Mouse (Mus musculus) hindlimb bud, embryonic 11.5 days (tissue): Measurements from ENCODE around the gene Pgc.

ENCODE experiments used
- DNase-seq: peaks from one replicate; pipeline ENCODE4 v3.0.0-alpha.2; 2012; ENCODE audit warnings: low read depth, low spot score; ENCODE audit errors: extremely low spot score

Pgc gene

GRCm38 (mm10) chr17:47726566-47726965 is at the start of gene Pgc:
TSS of gene Pgc (plus strand) at chr17:47726842.
- no peak for DNase-seq

DNA sequence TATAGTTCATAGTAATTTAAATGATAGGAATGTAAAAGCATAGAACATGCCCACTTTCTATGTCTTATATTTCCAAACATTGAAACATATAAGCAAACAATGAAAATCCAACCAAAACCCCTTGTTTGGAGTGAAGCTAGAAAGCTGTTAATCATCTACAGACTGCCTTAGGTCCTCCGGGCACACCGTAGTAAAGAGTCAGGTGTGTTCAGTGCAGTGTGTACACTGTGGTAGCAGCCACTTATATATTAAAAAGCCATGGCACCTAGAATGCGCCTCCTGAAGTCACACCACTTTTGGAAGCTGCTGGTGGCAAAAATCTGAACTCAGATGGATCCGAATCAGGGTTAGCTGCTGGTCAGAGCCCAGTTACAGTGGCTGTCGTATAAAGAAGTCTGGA is 48.4 kb upstream of the Pgc start:
- DNase-seq: no peak

GRCm38 (mm10) chr17:47678702-47679101 is 47.9 kb upstream of the Pgc start:
- DNase-seq: no peak

- DNase-seq: no peak
Observed at GRCm38 (mm10) chr17:47682836-47683235, 43.8 kb upstream of the Pgc start.

GRCm38 (mm10) chr17:47687409-47688343 is 39.0 kb upstream of the Pgc start:
- DNase-seq: peak; percentile 63

GRCm38 (mm10) chr17:47688344-47688607 is 38.4 kb upstream of the Pgc start, which contains the start of gene Tomm6:
TSS of gene Tomm6 (minus strand) at chr17:47688386.
- no peak for DNase-seq

GRCm38 (mm10) chr17:47688608-47689575 is 37.8 kb upstream of the Pgc start, which contains the start of gene Frs3:
TSS of gene Frs3 (plus strand) at chr17:47689030.
- no peak for DNase-seq

- no peak for DNase-seq
Observed at GRCm38 (mm10) chr17:47689894-47690293, 36.7 kb upstream of the Pgc start.

DNA sequence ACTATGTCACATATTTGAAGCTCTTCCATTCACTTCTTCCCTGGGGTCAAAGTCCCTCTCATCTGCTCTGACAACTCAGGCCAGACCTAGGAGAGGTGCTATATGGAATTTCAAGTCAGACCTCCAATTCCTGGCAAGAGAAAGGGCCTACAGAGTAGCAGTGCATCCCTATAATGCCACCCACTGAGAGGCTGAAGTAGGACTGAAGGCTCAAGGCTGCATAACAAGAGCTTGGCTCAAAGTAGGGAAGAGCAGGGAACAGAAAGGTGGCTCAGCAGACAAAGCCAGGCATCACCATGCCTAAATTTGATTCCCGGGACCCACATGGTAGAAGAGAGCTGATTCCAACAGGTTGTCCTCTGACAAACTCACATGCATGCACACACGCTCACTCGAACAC is 35.0 kb upstream of the Pgc start:
- no peak for DNase-seq

DNA sequence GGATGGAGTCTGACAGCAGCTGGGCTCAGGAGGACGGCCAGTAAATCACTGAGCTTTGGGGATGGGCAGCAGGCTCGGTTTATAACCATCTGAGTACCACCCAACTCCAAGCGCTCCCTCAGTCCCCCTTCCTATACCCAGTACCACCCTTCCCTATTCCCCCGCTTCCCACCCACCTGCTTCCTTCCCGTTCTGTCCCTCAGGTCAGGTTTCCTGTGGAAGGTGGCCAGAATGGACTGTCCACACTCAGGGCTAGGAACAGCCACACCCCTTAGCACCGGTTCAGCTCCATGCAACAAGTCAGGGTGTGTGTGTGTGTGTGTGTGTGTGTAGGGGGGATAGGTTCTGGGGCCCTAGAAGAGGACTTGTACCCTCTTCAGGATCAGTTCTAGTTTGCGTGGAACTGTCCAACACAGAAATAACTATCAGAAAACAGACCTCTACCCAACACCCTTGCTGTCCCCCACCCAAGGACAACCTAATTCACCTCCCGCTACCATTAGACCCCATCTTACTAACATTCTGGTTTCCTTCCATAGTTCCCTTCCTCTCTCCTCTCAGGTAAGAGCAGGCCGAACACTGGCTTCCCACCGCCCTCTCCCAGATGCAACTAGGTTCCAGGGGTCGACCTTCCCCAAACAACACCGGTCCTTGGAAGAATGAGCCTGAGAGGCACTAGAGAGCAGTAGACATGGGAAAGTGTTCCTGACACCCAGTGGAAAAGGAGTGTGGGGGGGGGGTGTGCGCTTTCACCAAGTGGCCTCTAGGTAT is 32.8 kb upstream of the Pgc start:
- no peak for DNase-seq

DNA sequence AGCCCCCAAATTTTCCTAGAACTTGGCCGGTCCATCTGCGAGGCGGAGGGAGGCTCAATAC is 32.4 kb upstream of the Pgc start, which contains the start of gene Gm21981:
TSS of gene Gm21981 (minus strand) at position 14 of the 61 bp plus-strand sequence.
- no peak for DNase-seq

DNA sequence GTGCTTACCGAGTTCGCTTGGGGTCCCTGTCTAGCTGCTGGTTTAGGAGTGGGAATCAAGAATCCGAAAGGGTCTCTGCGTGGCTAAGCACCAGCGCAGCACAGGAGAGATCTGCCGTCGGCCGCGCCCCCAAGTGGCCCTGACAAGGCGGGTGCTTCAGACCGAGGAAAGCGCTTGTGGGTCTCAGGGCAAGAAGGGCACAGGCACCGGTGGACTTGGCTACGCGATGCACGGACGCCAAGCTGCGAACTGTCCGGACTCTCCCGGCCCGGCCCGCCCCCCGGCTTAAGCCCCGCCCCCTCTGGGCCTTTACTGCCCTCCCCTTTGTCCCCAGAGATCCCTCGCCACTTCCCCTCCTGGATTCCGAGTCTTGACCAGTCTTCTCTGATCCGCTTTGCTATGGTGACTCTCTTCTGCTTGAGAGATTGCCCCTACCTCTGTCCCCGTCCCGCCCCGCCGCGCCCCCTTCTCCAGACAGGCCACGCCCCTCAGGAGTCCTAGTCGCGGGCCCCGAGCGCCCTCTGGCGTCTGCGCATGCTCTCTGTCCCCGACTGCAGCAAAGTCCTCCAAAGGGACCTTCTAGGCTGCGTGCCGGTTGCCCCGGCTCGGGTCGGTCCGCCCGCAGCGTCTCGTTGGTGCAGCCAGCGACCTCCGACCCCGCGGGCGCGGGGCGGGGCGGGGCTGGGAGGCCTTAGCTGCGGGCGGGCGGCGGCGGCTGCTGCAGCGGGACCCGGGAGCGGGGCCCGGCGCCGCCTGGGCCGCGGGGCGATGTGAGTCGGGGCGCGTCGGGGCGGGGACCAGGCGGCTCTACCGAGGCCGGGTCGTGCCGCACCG is 31.9 kb upstream of the Pgc start, which contains the start of gene Prickle4:
TSS of gene Prickle4 (minus strand) at position 234 of the 834 bp plus-strand sequence.
- DNase-seq: peak; percentile 62

GRCm38 (mm10) chr17:47695337-47695710 is 31.3 kb upstream of the Pgc start:
- no peak for DNase-seq

DNA sequence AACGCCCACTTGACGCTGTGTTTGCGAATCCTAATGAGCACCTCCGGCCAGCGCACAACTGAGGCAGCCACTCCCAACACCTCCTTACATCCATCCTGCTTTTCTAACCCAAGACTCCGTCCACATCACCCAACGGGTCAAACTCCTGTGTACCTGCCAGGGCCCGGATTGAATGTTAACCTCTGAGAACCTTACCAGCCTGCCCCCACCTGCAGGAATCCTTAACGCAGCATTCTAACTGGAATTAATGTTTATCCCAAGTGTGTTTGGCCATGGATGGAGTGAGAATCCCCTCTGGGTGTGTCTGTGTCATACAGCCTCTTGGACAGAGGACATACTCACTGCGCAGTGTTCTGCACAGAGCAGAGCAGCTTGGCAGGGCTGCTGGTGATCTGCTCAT is 28.5 kb upstream of the Pgc start:
- DNase-seq: no peak

DNA sequence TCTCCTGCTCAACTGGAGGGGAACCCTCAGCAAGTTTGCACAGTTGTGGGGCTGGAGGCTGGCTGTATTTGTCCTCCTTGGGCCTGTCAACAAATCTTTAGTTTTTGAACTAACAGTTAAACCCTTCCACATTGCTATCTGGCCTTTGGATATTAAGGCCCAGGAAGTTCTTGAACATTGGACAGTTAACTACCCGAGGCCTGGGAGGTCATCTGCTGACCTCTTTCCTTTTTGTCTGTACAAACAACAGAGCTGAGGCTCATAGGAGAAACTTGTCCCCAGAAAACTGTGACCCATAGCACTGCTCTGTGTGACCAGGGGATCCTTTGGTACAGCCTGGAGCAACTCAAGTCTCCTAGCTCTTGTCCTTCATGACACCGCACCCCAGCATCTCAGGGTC is 27.6 kb upstream of the Pgc start:
- DNase-seq: no peak

DNA sequence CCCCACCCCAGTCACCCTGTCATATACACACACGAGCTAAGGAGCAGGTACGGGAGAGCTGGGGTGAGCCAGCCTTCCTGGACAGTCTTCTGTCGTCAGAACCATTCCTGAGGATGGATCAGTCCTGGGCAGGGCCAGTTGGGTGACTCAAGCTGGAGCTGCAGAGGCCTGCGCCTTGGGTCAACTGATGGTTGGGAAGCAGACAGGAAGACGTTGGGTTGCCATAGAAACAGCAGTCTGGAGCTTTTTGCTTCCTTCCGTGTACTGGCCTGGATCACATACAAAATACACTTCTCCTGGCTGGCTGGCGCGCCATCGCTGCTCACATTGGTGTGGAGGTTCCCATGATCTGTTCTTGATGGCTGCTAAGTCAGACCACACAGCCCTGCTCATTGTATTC is 24.8 kb upstream of the Pgc start:
- DNase-seq: no peak

DNA sequence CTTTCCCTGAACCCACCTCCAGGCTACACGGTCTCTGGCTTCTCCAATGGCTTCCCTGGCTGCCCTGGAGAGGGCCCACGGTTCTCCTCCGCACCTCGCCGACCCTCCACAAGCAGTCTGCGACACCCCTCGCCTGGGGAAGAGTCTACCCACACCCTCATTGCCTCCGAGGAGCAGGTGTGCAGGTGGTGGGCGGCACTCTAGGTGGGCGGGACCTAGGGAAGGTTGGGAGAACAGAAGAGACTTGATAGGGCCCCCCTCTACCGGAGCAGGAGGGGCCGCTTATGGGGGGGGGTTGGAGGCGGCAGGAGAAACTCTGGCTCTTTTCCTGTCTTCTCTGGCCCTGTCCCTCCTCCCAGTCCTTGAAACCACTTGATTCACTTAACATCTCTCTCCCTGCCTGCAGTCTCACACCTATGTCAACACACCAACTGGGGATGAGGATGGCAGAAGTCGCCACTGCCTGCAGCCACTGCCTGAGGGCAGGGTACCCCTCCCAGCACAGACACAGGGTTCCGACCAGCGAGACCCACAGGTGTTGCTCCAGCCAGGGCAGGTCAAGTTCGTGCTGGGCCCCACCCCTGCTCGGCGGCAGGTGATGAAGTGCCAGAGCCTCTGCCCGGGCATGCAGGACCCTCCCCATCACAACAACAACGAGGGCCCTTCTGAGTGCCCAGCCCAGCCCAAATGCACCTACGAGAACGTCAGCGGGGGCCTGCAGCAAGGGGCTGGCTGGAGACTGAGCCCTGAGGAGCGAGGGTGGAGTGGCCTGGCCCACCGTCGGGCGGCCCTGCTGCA is 23.9 kb upstream of the Pgc start:
- no peak for DNase-seq

DNA sequence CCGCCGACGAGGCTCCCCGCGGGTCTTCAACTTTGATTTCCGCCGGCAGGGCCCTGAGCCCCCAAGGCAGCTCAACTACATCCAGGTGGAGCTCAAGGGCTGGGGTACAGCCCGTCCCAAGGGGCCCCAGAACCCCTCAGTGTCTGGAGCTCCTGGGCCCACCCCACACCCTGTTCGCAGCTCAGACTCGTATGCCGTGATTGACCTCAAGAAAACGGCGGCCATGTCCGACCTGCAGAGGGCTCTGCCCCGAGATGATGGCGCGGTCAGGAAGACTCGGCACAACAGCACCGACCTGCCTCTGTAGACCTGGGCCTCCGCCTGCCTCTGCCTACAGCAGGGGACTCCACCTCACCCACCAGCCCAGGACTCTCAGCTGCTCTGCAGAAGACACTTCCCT is 23.1 kb upstream of the Pgc start:
- no peak for DNase-seq

- DNase-seq: no peak
Observed at GRCm38 (mm10) chr17:47704692-47705091, 21.9 kb upstream of the Pgc start.

GRCm38 (mm10) chr17:47706196-47706595 is 20.4 kb upstream of the Pgc start:
- DNase-seq: no peak
